Mouse (Mus musculus) ES-Bruce4 (cell line): ENCODE measurements at regions not wholly inside any gene's neighbourhood (a gene's known extent, or its start where the extent isn't known, plus 50 kb on each side); places are given as distances from the start of the nearest gene placed in this dataset.

Experiments
- CTCF ChIP-seq: IDR thresholded peaks from one replicate; pipeline ENCODE4 v1.8.1; 2011; ENCODE audit warnings: low read depth, low read length
- EP300 ChIP-seq: IDR thresholded peaks from 2 replicates; pipeline ENCODE4 v1.6.1; 2011; ENCODE audit warnings: low read depth, low read length; ENCODE audit not compliant: insufficient read depth
- POLR2A ChIP-seq: IDR thresholded peaks from one replicate; pipeline ENCODE4 v1.8.1; 2011; ENCODE audit warnings: low read length; ENCODE audit not compliant: insufficient read depth

- TF ChIP-seq EP300 (no peak), CTCF (no peak), POLR2A (no peak)
Observed at GRCm38 (mm10) chr5:4248422-4248821, 56.3 kb downstream of the Mterf1b start.
